Mouse (Mus musculus): ENCODE results near the gene Hdhd3. TPM values are rescaled to one million over a fixed set of nuclear protein-coding genes. Genes with fewer than 3 reads are reported as not detected.
"Not testable (repeated sequence)": the region's sequence is repeated elsewhere in the genome, so short reads cannot be mapped to it uniquely, and the experiment has no call there.

Gene Hdhd3
- polyA plus RNA-seq, 1 experiment from 2014 or later, result 11.2 TPM

DNA sequence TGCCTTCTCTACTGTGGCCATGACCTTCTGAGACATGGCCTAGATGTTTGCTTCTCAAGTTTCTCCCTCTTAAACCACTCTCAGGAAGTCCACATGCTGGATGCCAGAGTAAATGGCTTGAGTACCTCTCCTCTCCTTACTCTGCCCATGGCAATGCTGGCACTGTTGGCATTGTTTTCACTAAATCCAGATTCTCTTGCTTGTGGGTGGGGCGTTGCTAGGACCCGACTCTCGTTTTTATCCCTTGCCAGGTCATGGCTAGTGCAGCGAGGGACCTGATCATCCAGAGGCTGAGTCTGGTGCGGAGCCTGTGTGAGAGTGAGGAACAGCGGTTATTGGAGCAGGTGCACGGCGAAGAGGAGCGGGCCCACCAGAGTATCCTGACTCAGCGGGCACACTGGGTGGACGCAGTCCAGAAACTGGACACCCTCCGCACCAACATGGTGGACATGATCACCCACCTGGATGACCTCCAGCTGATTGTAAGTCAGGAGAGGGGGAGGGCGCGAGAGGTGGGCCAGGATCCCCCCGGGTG, 17.0 kb downstream of the Hdhd3 start:
- no peak for ATAC-seq
- Histone ChIP-seq H3K9ac (ENCODE audit: low read depth, low read length) (no peak overlapping the region), H3K4me3 (ENCODE audit: low read length) (no peak overlapping the region), H3K9me3 (ENCODE audit: control insufficient read depth, low read length) (no peaks in the 10 kb centered on the region), H3K27ac (ENCODE audit: low read depth, low read length) (no peak overlapping the region), H3K36me3 (ENCODE audit: control insufficient read depth, insufficient read depth, low read length) (no peaks in the 10 kb centered on the region), H3K4me1 (ENCODE audit: control insufficient read depth, insufficient read depth, low read depth, low read length) (no peaks in the 10 kb centered on the region), H3K4me2 (ENCODE audit: low read length) (no peak overlapping the region), H3K27me3 (replicated peaks; ENCODE audit: control insufficient read depth, insufficient read depth, low read length) (no peaks in the 10 kb centered on the region)
- 92% methylated on average over 15 of the region's 15 CpGs for WGBS

DNA sequence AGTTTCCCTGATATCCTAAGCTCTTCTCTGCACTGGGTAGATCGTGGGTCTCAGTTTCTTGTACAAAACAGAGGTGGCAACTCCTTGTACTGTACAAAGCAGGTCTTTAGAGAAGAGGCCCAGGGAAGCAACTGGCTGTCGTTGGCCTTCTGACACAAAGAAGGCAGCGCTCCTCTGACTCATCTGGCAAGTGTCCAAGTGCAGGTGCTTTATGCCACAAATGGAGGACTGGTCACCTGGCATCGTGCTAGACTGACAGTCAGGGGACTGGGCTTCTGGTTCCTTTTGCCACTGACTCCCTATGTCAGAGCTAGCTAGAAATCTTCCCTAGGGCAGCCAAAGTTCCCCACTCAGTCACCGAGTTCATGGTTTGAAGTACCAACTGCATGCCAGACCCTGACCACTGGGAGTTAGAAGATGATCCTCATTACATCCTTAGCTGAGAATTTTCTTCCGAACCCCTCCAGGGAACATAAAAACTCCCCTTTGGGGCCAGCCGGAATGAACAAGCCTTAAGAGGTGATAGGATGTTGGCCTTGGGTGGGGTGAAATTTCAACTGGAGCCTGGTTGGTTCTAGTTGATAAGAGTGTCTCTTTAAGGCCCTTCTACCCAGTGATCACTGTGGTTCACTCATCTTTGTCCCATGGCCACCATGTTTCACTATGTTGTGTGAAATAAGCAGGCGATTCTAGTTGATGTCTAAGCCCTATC, 17.7 kb downstream of the Hdhd3 start:
- Histone ChIP-seq H3K9me3 (ENCODE audit: control insufficient read depth, low read length) (no peaks in the 10 kb centered on the region), H3K27ac (ENCODE audit: low read depth, low read length) (no peak overlapping the region), H3K4me1 (ENCODE audit: control insufficient read depth, insufficient read depth, low read depth, low read length) (no peaks in the 10 kb centered on the region), H3K36me3 (ENCODE audit: control insufficient read depth, insufficient read depth, low read length) (no peaks in the 10 kb centered on the region), H3K4me2 (ENCODE audit: low read length) (no peak overlapping the region), H3K27me3 (replicated peaks; ENCODE audit: control insufficient read depth, insufficient read depth, low read length) (no peaks in the 10 kb centered on the region), H3K4me3 (ENCODE audit: low read length) (no peak overlapping the region), H3K9ac (ENCODE audit: low read depth, low read length) (no peak overlapping the region)
- WGBS, result 90% methylated on average over 8 of the region's 8 CpGs
- no peak for ATAC-seq

DNA sequence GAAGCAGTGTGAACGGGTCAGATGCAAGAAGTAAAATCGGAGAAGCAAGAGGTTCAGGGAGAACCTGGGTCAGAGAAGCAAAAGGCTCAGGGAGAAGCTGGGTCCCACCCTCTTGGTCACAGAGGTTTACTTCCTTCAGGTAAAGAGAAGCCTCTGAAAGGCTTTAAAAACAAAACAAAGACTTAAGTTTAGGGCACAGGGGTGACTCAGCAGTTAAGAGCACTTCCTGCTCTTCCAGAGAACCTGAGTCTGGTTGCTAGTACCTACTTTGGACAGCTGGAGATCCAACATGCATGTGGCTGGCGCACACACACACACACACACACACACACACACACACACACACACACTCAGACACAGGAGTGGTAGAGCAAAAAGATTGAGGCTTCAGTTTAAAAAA, 18.3 kb downstream of the Hdhd3 start:
- no peak for ATAC-seq
- 84% methylated on average over 3 of the region's 3 CpGs for WGBS
- Histone ChIP-seq H3K36me3 (ENCODE audit: control insufficient read depth, insufficient read depth, low read length) (no peaks in the 10 kb centered on the region), H3K4me1 (ENCODE audit: control insufficient read depth, insufficient read depth, low read depth, low read length) (no peaks in the 10 kb centered on the region), H3K27me3 (replicated peaks; ENCODE audit: control insufficient read depth, insufficient read depth, low read length) (no peaks in the 10 kb centered on the region), H3K9me3 (ENCODE audit: control insufficient read depth, low read length) (no peaks in the 10 kb centered on the region), H3K9ac (ENCODE audit: low read depth, low read length) (no peak overlapping the region), H3K27ac (ENCODE audit: low read depth, low read length) (no peak overlapping the region), H3K4me3 (ENCODE audit: low read length) (no peak overlapping the region), H3K4me2 (ENCODE audit: low read length) (no peak overlapping the region)

DNA sequence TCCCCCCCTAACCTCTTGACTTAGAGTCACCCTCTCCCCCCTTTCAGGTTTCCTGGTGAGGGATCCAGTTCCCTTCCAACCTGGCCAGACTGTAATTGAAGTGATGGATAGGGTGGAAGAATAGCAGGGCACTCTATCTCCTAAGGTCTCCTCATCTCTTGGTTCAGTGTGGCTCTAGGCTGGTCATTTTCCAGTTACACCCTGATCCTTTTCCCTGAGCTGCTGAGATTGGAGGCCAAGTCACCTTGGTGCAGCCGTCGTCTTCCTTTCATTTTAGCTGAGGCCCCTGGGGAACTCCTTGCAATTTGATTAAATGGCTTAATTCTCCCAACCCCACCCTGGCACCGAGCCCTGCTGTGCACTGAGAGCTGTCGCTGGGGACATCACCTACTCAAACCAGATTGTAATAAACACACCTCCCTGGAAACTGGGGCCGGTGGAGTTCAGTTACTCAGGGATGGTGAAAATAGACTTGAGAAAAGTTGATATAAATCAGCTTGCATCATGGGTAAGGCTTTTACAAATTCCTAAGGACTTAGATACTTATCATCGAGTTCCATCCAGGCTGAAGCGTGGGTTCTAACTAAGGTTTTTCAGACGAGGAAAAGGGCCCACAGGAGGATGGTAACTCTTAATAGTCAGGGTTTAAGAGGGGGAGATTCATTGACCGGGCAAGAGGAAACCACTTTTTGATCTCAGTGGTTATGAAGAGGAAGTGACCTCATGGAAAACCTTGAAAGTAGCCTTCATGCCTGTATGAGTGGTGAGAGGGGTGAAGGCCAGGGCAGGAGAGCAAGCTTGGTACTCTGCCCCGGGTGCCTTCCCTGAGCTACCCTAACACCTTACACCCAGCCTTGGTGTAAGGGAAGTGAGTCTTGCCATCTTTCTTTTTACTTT, 22.3 kb downstream of the Hdhd3 start:
- no peak overlapping the region for H3K4me3 ChIP-seq (ENCODE audit: low read length)
- no peaks in the 10 kb centered on the region; the same call in 1 of the 2 replicates for H3K4me1 ChIP-seq (ENCODE audit: control insufficient read depth, insufficient read depth, low read depth, low read length)
- peak; percentile 39; the same call in 1 of the 2 replicates for ATAC-seq
- H3K27me3 ChIP-seq (replicated peaks; ENCODE audit: control insufficient read depth, insufficient read depth, low read length), result peaks cover 9% of the 10 kb centered on the region; the same call in 1 of the 2 replicates
- WGBS, result 46% methylated on average over 10 of the region's 10 CpGs
- no peak overlapping the region for H3K9ac ChIP-seq (ENCODE audit: low read depth, low read length)
- no peaks in the 10 kb centered on the region for H3K9me3 ChIP-seq (ENCODE audit: control insufficient read depth, low read length)
- H3K4me2 ChIP-seq (ENCODE audit: low read length), result no peak overlapping the region
- no peak overlapping the region for H3K27ac ChIP-seq (ENCODE audit: low read depth, low read length)
- no peaks in the 10 kb centered on the region for H3K36me3 ChIP-seq (ENCODE audit: control insufficient read depth, insufficient read depth, low read length)

DNA sequence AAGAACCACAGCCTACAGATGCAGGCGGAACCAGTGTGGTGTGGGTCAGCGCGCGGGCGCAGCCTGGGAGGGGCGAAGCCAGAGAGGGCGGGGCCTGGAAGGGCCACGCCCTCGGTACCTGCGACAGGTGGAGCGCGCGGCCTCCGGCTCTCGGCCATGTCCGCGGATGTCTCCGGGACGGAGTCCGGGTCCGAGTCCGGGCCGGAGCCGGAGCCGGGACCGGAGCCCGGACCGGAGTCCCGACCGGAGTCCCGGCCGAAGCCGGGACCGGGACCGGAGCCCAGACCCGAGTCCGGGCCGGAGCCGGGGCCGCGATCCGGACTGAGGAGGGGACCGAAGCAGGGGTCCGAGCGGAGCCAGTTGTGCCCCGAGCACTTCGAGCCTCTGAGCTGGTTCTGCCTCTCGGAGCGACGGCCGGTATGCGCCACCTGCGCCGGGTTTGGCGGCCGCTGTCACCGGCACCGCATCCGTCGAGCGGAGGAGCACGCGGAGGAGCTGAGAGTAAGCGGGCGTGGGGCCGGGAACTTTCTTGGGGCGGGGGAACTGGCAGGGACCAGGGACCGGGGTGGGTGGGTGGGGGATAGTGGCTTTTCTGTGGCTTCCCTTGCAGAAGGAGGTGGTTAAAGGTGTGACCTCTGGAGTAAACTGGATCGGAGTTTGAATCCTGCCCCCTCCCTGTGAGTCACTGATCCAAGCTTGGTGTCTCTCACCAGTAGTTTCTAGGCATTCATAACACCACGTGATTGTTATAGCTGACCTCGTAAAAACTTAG, 23.1 kb downstream of the Hdhd3 start, which contains the start of gene Bspry:
TSS of gene Bspry (plus strand) at position 117 of the 772 bp plus-strand sequence.
- Histone ChIP-seq H3K36me3 (ENCODE audit: control insufficient read depth, insufficient read depth, low read length) (no peaks in the 10 kb centered on the region), H3K4me3 (ENCODE audit: low read length) (peak within 1 kb of the TSS; percentile 48), H3K4me2 (ENCODE audit: low read length) (peak within 1 kb of the TSS; percentile 68), H3K9ac (ENCODE audit: low read depth, low read length) (peak within 1 kb of the TSS; percentile 33), H3K27ac (ENCODE audit: low read depth, low read length) (no peak within 1 kb of the TSS), H3K4me1 (ENCODE audit: control insufficient read depth, insufficient read depth, low read depth, low read length) (no peaks in the 10 kb centered on the region; the same call in 1 of the 2 replicates), H3K27me3 (replicated peaks; ENCODE audit: control insufficient read depth, insufficient read depth, low read length) (peaks cover 9% of the 10 kb centered on the region; the same call in 1 of the 2 replicates), H3K9me3 (ENCODE audit: control insufficient read depth, low read length) (no peaks in the 10 kb centered on the region)
- WGBS, result 2% methylated on average over 55 of the region's 71 CpGs
- ATAC-seq, result peak; percentile 83

DNA sequence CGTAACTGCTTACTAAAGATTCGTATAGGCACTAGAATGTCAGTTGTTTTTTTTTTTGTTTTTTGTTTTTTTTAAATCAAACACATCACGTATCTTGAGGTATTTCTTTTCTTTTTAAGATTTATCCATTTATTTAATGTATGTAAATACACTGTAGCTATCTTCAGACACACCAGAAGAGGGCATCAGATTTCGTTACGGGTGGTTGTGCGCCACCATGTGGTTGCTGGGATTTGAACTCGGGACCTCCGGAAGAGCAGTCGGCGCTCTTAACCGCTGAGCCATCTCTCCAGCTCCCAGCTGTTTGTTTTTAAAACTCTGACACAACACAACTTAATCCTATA, 23.7 kb downstream of the Hdhd3 start:
- WGBS, result 16% methylated on average over 11 of the region's 11 CpGs
- H3K4me2 ChIP-seq (ENCODE audit: low read length), result peak overlapping the region; percentile 68
- not testable (repeated sequence) for H3K27ac ChIP-seq (ENCODE audit: low read depth, low read length); H3K4me1 ChIP-seq (ENCODE audit: control insufficient read depth, insufficient read depth, low read depth, low read length); H3K9me3 ChIP-seq (ENCODE audit: control insufficient read depth, low read length); ATAC-seq; H3K27me3 ChIP-seq (replicated peaks; ENCODE audit: control insufficient read depth, insufficient read depth, low read length); H3K36me3 ChIP-seq (ENCODE audit: control insufficient read depth, insufficient read depth, low read length); H3K9ac ChIP-seq (ENCODE audit: low read depth, low read length)
- H3K4me3 ChIP-seq (ENCODE audit: low read length), result peak overlapping the region; percentile 48

DNA sequence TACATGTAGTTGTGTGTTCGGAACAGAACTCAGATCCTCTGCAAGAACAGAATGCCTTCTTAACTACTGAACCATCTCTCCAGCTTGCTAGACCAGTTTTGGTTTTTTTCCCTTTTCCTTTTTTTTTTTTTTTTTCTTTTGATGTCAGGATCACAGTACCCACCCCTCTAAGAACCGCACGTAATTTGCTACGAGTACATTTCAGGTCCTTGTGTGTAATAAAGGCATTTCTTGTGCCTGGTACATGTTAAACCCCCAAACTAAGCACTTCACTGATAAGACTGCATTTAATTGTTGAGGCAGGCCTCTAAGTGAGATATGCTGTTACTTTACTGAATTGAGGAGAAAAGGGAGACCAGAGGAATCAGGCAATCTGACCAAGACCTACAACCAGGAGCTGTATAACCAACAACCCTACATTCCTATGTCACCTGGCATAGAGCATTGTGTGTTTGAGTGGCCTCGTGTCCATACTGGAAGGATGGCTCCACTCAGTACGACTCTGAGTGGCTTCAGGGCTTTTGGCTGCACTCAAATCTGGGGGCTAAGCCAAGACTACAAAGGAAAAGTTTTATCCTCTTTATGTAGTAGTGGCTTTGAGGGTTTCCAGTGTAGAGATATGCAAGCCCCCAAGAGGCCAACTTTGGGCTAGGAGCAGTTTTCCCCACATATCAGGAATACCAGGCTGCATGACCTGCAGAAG, 25.6 kb downstream of the Hdhd3 start:
- H3K4me2 ChIP-seq (ENCODE audit: low read length), result no peak overlapping the region
- no peak overlapping the region for H3K27ac ChIP-seq (ENCODE audit: low read depth, low read length)
- H3K36me3 ChIP-seq (ENCODE audit: control insufficient read depth, insufficient read depth, low read length), result no peaks in the 10 kb centered on the region
- H3K4me3 ChIP-seq (ENCODE audit: low read length), result no peak overlapping the region
- no peaks in the 10 kb centered on the region for H3K9me3 ChIP-seq (ENCODE audit: control insufficient read depth, low read length)
- H3K4me1 ChIP-seq (ENCODE audit: control insufficient read depth, insufficient read depth, low read depth, low read length), result no peaks in the 10 kb centered on the region; the same call in 1 of the 2 replicates
- ATAC-seq, result no peak
- peaks cover 9% of the 10 kb centered on the region; the same call in 1 of the 2 replicates for H3K27me3 ChIP-seq (replicated peaks; ENCODE audit: control insufficient read depth, insufficient read depth, low read length)
- WGBS, result 89% methylated on average over 6 of the region's 6 CpGs
- H3K9ac ChIP-seq (ENCODE audit: low read depth, low read length), result no peak overlapping the region

DNA sequence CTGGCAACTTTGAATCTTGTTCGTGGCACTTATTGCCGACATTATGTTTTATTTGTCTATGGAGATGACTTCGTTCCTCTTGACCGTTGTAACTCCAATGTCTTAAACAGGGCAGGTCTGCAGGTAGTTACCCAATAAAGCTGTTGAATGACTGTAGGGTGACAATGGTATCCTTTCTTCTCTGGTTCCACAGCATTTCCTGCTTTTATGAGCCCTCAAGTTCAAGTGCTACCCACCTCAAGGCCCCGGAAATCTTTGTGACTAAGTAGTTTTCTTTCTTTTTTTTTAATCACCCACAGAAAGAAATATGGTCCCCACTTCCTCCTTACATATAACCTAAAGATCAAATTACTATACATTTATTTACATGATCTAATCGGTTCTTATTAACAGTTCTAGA, 27.5 kb downstream of the Hdhd3 start:
- no peaks in the 10 kb centered on the region for H3K36me3 ChIP-seq (ENCODE audit: control insufficient read depth, insufficient read depth, low read length)
- H3K27me3 ChIP-seq (replicated peaks; ENCODE audit: control insufficient read depth, insufficient read depth, low read length), result peaks cover 9% of the 10 kb centered on the region; the same call in 1 of the 2 replicates
- H3K4me1 ChIP-seq (ENCODE audit: control insufficient read depth, insufficient read depth, low read depth, low read length), result no peaks in the 10 kb centered on the region; the same call in 1 of the 2 replicates
- no peak overlapping the region for H3K4me2 ChIP-seq (ENCODE audit: low read length)
- ATAC-seq, result no peak
- no peak overlapping the region for H3K4me3 ChIP-seq (ENCODE audit: low read length)
- 95% methylated on average over 6 of the region's 6 CpGs for WGBS
- no peaks in the 10 kb centered on the region for H3K9me3 ChIP-seq (ENCODE audit: control insufficient read depth, low read length)
- no peak overlapping the region for H3K27ac ChIP-seq (ENCODE audit: low read depth, low read length)
- no peak overlapping the region for H3K9ac ChIP-seq (ENCODE audit: low read depth, low read length)
